Mouse (Mus musculus) granulocyte monocyte progenitor cell, adult 5-6 weeks (primary cell): ENCODE measurements around the gene Pds5b. TPM values are rescaled to one million over a fixed set of nuclear protein-coding genes. Genes with fewer than 3 reads are reported as not detected.
"Not testable (repeated sequence)": the region's sequence is repeated elsewhere in the genome, so short reads cannot be mapped to it uniquely, and the experiment has no call there.

Experiments
- ATAC-seq: replicated peaks from 2 replicates; pipeline ENCODE4 v1.8.0; 2016; ENCODE audit warnings: mild to moderate bottlenecking, moderate TSS enrichment, inconsistent platforms; ENCODE audit not compliant: poor library complexity, severe bottlenecking
- total RNA-seq, 2 experiments: library from RNA; stranded (forward) in 1 of 2; stranded (reverse) in 1 of 2; fragments of 200-712, 200-1000 nt in 1 of 2; fragments of >200 nt in 1 of 2; fragmentation: Nextera tagmentation in 1 of 2; gene quantifications; 2 replicates each; pipeline ENCODE4 v1.2.3; 2014 to 2017

The Pds5b gene
- total RNA-seq, 2 experiments from 2014 or later = 39.5 to 52.8 TPM

- no peak for ATAC-seq
These were observed 146.0 kb downstream of the Pds5b start for GRCm38 (mm10) chr5:150819520-150819919.

DNA sequence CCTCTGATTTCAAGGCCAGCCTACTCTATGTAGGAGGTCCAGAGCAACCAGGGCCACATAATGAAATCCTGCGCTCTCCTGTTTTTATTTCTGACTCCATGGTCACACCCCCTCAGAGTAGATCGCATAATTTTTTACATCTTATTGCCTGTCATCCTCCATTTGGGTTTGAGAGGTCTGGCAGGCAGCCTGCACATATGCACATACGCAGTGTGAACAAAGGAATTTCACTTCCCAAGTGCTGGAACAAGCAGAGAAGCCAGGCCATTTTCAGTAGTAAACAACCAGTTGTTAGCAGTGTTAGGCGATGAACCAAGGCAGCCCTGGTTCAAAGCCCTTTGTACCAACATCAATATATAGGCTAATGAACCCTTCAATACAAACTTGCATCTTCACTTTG, 147.6 kb downstream of the Pds5b start:
- no peak for ATAC-seq

- no peak for ATAC-seq
These were observed 149.2 kb downstream of the Pds5b start for GRCm38 (mm10) chr5:150822781-150823180.

DNA sequence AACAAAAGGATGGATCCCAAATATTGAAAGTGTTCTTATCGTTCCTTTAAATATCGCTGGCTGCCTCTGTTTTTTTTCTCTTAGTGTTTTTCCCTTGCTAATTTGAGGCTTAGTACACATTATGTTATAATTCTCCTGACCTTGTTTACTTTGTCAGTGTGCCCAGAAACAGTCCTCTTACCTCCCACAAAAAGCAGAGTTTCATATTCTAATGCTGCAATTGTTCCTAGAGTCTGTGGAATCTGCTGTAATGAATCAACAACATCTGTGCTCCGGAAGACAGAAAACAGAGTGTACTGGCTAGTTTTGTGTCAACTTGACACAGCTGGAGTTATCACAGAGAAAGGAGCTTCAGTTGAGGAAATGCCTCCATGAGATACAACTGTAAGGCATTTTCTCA, 149.8 kb downstream of the Pds5b start:
- no peak for ATAC-seq

DNA sequence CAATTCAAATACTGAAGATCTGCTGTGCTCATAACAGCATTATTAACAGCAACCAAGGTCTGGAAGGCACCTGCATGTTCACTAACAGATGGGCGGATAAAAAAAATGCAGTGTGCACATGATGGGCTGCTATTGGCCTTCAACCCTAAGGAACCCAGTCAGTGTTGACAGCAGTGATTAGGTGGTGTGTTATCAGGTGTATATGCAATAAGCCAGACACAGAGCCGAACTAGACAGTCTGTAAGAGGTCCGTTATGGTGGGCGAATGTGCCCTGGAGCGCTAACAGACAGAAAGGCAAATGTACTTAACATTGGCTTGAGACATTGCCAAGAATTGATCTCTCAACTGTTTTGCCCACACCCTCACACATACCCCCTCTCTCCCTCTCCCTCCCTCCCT, 156.0 kb downstream of the Pds5b start:
- ATAC-seq = no peak

DNA sequence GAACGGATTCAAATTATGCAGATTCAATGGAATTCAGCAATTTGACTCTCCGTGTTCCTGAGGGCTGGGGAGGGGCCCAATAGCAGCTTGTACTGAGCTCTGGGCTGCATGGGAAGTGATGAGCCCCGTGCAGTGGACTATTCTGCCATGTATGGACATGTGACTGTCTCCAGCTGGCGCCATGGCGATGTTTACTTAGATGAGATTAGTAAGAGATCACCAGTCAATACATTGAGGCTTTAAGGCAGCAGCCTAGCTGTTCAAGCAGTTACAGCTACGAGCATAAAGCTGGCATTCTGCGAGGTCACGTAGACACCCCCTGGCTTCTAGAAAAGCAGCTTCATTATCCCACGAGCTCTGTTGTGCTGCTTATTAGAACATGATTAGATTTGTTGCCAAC, 157.2 kb downstream of the Pds5b start:
- no peak for ATAC-seq

GRCm38 (mm10) chr5:150836782-150837181, 163.2 kb downstream of the Pds5b start:
- peak; percentile 56 for ATAC-seq

DNA sequence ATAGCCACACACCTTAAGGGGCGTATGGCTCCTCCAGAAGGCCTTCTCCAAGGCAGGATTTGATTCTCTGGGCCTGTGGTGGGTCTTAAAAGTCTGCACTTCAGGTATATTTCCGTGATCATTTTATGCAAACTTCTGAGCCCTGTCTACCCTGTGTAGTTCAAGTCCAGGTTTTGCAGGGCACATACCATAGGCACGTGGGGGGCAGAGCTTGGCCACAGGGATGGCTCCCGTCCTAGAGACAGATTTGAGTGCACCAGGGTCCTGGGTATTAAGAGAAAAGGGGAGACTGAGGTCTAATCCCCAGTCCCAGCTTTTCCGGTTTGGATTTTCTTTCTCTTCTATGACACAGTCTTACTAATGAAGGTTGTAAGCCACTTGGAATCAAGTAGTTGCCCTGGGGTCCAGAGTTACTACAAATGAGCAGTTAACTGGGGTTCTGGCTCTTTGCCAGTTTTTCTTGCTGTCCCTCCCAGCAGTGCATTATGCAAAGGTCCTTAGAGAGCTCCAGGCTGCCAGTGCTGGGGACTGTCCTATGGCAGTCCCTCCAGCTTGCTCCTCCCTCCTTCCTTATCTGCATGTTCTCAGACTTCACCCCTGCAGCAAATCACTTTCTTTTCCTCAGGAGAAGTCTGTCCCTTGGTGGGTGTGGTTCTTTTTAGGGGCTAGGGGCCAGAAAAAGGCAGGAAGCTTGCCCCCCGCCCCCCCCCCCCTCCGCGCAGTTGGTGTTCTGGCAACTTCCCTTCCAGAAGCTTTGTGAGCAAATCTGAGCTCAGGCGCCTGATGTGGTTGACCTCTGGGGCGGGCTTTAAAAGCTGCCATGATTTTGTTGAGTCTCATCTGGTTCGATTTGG, 166.4 kb downstream of the Pds5b start:
- ATAC-seq = peak; percentile 84

DNA sequence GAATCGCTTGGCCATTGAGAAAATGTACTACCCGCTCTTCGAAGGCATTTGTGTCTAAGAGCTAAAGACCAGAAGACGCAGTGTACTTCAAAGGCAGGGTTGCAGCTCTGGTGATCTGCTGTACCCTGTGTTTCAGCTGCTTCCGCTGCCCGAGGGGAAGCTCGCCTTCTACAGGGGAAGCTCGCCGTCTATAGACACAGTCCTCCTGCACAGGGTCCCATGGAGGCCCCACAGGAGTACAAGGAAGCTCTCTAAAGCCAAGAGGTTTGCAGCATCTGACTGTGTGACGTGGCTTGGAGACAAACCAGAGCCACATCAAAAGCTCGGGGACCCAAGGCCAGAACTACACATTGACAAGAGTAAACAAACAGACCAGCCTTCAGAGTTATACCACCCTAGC, 167.1 kb downstream of the Pds5b start:
- ATAC-seq = peak; percentile 61

- no peak for ATAC-seq
These were observed 172.4 kb downstream of the Pds5b start for GRCm38 (mm10) chr5:150845961-150846360.

- no peak for ATAC-seq
These were observed 177.3 kb downstream of the Pds5b start for GRCm38 (mm10) chr5:150850821-150851220.

DNA sequence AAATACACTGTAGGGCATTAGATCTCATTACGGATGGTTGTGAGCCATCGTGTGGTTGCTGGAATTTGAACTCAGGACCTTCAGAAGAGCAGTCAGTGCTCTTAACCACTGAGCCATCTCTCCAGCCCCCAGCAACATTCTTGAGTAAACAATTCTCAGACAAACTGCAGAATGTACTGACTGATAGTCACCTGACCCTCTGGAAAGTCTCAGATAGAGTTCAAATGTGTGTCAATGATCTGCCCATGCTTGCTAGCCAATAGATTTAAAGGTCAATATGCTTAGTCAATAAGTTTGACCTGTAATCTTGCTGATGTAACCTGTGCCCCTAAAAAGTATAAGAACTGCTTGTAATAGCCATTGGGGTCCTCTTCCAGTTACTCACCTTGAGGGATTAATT, 178.6 kb downstream of the Pds5b start:
- not testable (repeated sequence) for ATAC-seq

GRCm38 (mm10) chr5:150854506-150854905, 181.0 kb downstream of the Pds5b start:
- no peak for ATAC-seq

- no peak for ATAC-seq
These were observed 186.2 kb downstream of the Pds5b start for GRCm38 (mm10) chr5:150859642-150860194.

Other genes with a start within 250 kb of the Pds5b start
- not detected in 2 replicates for gene Zar1l, start 155.6 kb upstream of the Pds5b start, total RNA-seq (2014; fragmentation: Nextera tagmentation)
- gene Zar1l, start 155.6 kb upstream of the Pds5b start, total RNA-seq (2017) = not detected in 2 replicates
- gene Brca2, start 151.1 kb upstream of the Pds5b start, total RNA-seq (2014; fragmentation: Nextera tagmentation) = 41.9 and 56.0 TPM in 2 replicates
- 37.4 and 38.8 TPM in 2 replicates for gene Brca2, start 151.1 kb upstream of the Pds5b start, total RNA-seq (2017)
- gene N4bp2l1, start 76.6 kb upstream of the Pds5b start, total RNA-seq (2014; fragmentation: Nextera tagmentation) = 28.9 and 31.4 TPM in 2 replicates
- 28.8 and 29.7 TPM in 2 replicates for gene N4bp2l1, start 76.6 kb upstream of the Pds5b start, total RNA-seq (2017)
- 73.5 and 80.6 TPM in 2 replicates for gene N4bp2l2, start 7.6 kb upstream of the Pds5b start, total RNA-seq (2014; fragmentation: Nextera tagmentation)
- gene N4bp2l2, start 7.6 kb upstream of the Pds5b start, total RNA-seq (2017) = 96.2 and 105 TPM in 2 replicates